Mouse (Mus musculus): Measurements from ENCODE around the gene Fto.

The Fto gene

DNA sequence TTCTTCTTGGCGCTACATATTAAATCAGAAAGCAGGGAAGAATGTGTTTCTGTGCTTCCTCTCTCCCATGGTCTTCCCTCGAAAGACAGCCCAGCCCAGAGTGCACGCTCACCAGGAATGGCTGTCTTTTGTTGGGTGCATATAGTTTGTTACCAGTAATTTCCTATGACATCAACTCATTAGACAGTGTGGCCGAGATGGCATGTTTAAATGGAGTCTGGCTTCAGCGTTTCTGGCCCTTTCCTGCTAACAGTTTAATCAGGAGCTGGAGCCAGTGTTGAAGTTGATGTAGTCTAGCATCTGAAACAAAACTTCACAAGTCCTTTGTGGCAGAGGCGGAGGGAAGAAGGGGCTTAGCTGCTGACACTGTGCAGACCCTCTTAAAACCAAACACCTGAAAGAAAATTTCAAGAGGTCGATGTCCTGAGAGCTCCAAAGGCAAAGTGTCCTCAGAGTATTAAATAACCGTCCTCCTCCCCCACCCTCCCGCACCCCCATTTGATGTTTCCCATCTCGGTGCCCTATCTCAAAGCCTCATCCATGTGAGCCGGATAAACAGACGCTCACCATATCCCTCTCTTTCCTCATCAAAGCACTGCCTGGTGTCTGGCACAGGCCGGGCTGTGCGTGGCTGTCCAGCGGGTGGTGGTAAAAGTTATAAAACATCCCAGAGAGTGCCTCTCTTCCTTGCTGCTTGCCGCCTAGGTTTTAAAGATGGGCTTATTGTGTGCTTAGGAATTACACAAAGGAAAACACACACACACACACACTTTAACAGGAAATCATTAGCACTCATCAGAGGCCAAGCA is 210.9 kb downstream of the Fto start:
- DNase-seq (ENCODE audit: extremely low spot score): no peak

DNA sequence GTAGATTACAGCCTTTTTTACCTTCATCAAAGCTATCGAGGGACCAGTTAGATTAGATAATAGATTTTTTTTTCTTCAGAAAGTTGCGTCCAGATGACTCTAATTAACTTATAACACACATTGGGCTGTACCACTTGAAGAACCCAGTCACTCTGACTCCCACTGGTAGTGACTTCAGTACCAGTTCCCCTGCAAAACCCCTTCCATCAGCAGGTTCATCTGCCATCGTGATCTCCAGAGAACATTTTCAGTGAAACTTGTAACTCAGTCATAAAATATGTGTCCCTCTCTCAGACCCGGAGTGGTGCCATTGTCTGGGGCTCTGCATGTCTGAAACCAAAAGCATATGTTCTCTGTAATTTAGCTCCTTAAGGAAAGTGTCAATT is 211.5 kb downstream of the Fto start:
- DNase-seq (ENCODE audit: extremely low spot score): no peak

DNA sequence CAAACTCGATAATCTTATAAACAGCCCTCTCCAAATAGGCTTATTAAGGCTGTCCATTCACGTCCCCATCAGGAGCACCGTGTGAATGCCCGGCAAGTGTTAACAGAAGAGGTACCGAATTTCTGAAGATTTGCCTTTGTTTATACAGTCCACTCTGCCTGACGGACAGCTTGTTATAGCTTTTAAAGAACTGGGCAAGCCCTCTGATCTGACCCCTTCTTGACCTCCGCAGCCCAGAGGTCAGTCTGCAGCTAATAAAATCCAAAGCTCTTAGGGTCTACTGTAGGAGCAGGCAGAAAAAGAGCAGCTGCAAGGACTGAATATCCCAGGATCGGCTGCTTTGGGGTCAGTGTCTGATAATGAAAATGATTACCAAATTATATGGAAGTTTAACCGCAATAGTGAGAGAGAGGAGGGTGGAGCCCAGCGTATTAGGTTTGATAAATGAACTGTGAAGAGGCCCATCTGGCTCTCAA is 212.1 kb downstream of the Fto start:
- peak; percentile 89 for DNase-seq (ENCODE audit: extremely low spot score)

DNA sequence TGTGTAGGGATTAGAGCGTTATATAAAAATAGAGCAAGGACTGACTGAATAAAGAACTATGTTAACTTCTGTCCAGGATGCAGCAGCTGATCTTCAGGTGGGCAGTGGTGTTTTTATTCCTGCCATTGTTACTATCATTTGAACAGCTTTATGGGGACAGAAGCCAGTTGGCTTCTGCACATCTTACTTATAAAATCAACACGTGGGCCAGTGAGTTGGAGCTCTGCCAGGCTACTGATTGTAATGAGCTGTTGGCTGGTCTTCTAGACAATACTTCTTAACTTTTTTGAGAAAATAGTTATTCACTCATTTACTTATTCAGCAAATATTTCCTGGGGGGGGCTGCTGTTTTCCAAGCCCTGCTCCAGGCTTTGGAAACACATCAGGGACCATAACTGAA is 215.6 kb downstream of the Fto start:
- no peak for DNase-seq (ENCODE audit: extremely low spot score)

DNA sequence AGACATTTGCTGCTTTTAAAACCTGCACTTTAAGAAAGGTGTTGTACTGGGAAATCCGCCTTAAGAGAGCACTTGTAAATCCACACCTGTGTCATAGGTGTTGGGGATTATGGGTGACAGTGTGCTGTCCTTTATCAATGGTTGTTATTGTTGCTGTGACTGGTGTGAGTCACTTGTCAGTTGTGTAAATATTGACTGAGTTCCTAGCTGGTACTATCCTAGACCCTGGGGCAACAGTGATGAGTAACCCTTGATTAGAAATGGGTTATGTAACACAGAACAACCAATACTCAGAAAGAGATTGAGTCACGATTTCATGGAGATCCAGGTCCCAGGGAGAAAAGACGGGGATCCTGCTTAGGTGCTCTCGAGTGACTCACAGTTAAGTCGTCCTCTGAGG is 216.4 kb downstream of the Fto start:
- DNase-seq (ENCODE audit: extremely low spot score): no peak

DNA sequence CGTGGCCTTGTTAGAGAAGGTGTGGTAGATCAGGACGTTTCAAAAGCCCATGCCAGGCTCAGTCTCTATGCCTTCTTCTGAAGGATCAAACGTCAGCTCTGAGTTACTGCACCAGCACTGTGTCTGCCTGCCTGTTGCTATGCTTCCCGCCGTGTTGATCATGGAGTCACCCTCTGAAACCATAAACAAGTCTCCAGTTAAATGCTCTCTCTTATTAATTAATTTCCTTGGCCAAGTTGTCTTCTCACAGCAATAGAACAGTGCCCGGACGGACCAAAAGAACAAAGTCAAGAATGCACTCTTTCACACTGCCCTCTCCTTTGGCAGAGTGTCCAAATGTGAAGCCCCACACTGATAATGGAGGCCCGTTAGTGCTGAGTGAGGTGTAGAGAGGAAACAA is 217.3 kb downstream of the Fto start:
- DNase-seq (ENCODE audit: extremely low spot score): no peak

DNA sequence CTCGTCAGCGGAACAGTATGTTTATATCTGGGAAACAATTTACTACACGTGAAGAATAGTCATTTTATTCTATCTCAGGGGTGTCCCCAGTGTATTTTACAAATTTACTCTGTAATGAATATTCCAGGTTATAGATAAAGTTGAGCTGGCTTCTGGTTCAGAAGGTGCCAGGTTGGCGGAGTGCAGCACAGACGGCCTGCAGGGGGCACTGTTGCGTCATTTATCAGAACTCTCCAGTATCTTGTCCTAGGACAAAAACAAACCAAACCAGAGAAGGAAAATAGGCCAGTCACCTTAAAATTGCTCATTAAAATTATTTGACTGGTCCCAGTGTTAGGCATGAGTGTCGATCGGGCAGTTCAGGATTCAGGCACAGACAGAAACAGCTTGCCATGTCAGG is 218.6 kb downstream of the Fto start:
- DNase-seq (ENCODE audit: extremely low spot score): peak; percentile 83

DNA sequence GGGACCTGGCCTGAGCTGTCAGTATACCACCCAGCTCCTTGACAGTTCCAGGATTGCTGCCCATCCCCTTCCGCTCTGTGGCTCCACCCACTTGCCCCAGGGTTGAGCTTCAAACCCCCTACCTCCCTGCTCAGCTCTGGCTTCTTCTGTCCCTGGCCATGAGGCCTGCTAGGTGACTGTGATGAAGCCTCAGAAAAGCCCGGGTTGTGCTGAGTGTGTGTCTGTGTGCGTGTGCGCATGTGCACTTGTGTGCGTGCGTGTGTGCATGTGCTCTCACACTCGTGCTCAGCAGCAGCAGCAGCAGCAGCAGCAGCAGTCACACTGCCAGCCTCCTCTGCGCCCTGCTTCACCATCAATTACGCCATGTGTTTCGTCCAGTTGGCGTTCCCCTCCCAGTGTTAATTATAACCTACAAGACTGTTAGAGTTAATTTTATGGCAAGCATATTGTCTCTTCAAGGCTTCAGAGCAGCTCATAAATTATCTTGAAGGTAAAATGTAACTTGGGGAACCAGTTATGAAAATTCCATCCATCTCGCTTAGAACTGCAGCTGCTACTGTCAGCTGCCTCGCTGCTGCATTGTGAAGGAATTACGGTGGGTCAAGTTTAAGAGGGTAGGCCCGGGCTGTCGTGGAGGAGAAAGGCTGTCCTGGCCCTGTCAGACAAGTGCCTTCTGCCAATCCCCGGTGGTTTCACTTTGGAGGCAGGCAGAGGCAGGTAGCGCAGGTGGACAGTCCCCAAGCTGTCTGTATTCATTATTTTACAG is 219.5 kb downstream of the Fto start:
- no peak for DNase-seq (ENCODE audit: extremely low spot score)

DNA sequence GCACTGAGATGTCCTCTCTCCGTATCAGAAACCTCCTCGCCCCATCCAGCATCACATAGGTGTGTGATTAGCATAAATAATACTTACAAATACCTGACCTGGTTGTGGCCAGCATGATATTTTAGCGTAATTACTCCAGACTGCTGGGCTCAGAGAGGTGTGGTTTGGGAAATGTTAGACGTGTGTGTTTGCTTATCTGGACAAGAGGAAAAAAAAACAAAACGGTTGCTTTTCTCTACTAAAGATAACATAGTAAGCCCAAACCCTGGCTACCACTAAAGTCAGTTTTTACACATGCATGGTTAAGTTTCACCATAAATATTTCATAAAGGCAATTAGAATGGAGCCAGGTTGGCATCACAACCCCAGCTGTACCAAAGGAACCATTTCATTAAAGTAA is 221.4 kb downstream of the Fto start:
- no peak for DNase-seq (ENCODE audit: extremely low spot score)

DNA sequence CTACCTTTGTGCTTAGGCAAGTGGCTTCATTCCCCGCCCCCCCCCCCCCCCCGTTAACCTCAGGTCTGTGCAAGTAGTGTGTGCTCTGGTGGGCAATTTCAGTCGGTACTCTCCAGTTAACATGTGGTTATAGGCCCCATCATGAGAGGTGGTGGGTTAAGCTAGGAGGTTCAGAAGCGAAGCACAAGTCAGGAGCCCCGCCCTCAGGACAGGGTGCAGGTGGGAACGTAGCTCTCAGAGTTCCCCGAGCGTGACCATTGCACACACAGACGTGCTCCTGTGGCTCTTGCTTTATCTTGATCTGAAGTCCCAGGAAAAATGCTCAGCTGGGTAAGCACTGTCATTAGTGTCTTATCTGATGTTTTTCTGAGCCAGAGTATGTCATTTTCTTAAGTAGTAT is 224.8 kb downstream of the Fto start:
- DNase-seq (ENCODE audit: extremely low spot score): no peak

DNA sequence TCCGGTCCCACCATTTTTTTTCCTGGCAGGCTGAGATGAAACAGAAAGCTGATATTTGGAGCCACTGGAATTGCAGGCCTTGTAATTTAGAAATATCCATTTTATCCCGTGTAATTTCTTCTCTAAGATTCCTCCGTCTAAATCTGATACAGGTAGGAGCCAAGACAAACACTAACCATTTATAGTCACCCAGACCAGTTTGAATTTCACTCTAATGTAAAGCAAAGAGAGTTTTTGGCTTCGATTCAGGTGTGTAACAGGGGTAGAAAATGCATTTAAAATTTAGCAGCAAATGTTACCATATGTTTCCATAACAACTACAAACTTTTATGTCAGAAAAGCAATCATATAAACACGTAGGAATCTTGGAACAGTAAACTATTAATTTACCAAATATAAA is 225.6 kb downstream of the Fto start:
- no peak for DNase-seq (ENCODE audit: extremely low spot score)

DNA sequence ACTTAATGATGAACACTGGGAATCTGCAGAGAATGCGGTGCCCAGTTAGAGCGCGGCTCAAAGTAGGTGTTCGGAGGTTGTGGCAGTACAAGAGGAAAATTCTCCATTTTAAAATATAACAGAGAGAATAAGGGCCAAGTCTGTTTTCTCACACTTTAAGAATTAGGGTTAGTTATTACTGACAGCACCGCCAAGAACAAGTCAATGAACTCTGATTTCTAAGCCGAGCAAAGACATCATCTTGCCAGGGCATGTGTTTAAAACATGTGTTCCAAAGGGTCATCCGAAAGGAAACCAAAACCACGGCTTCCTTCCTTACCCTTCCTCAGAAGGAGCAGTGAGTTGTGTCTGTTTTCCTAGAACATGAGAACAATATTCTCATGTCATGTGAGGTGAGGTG is 226.3 kb downstream of the Fto start:
- DNase-seq (ENCODE audit: extremely low spot score): no peak

DNA sequence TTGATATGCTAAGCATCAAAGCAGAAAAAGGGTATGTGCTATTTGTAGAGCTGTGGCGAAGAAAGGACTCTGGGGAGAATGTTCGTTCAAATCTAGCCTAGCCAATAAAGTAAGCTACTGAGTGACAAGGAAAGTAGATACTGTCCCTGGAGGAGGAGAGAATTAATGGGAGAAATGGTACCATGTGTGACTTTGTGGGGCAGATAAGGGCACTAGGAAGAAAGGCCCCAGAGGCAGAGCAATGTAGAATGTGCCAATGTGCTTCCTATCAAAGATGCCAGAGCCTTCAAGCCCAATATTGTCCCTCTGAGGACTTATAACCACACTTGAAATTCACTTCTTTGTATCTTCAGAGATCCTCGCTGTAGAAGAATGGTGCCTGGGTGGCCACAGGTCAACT is 227.9 kb downstream of the Fto start:
- DNase-seq (ENCODE audit: extremely low spot score): no peak

DNA sequence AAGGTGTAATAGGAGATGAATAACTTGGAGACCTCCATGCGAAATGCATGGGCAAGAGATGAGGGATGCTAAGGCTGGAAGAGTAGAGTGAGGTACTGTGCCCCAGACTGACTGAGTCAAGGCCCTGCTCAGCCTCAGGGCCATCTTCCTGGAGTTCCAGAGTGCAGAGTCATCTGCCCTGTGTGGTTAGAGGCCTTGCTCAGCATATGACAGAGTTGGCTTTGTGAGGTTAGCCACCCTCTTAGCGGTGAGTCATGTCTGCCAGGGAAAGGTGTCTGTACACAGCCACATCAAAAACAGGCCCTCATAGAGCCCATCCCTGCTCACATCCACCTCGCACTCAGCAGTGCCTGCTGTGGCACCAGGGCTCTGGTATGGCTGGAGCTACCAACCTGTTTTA is 232.2 kb downstream of the Fto start:
- DNase-seq (ENCODE audit: extremely low spot score): no peak

DNA sequence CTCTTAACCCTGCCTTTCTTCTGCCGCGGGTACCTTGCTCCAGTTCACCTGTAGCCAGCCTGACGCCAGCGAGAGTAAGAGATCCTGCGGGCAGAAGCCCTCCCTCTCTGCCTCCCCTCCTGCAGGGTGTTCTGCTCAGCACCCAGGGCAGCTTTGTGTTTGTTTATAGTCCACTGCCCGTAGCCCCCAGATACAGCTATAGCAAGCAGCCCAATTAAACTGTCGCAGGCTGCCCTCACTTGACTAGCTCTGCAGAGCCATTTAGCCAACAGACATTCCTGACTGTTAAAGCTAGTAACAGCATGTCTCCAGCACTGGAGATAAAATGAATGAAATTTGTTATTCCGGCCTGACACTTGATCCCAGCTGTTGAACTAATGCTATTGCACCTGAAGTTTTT is 233.3 kb downstream of the Fto start:
- no peak for DNase-seq (ENCODE audit: extremely low spot score)

DNA sequence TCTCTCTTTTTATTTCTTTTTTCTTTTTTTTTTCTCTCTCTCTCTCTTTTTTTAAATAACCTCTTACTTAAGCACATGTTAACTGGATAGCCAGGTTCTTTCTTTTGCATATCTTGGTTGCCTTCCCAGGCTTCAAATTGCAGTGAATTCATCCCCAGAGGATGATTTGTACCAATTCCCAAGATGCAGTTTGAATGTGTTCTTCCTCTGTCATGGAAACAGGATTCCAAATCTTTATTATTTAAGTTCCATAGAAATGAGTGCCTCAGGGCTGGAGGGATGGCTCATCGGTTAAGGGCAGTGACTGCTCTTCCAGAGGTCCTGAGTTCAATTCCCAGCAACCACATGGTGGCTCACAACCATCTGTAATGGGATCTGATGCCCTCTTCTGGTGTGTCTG is 236.8 kb downstream of the Fto start:
- DNase-seq (ENCODE audit: extremely low spot score): no peak

DNA sequence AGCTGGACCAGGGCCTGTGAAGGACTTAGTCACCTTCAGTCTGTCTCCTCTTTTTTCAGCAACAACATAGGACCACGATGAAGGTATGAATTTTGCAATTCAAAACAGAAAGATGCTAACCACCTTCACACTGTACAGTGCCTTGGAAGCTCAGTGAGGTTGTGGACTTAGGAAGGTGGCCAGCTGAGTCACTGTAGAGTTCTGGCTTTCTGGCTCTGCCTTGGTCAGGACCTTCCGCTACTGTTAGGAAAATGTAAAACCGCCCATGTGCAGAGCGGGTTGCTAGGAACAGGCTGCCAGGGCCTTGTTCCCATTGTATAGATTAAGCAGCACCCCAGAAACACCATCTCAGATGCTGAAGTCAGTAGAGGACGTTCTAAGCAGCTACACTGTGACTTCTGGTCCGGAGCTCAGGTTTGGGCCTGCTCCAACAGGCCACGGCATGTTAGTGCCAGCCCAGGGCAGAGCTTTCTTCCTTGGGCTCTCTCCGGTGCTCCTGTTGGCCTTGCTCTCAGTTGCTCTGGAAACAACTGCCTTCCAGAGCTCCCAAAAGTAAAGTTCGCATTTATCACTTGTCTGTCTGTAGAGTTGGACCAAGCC is 237.9 kb downstream of the Fto start:
- DNase-seq (ENCODE audit: extremely low spot score): no peak

DNA sequence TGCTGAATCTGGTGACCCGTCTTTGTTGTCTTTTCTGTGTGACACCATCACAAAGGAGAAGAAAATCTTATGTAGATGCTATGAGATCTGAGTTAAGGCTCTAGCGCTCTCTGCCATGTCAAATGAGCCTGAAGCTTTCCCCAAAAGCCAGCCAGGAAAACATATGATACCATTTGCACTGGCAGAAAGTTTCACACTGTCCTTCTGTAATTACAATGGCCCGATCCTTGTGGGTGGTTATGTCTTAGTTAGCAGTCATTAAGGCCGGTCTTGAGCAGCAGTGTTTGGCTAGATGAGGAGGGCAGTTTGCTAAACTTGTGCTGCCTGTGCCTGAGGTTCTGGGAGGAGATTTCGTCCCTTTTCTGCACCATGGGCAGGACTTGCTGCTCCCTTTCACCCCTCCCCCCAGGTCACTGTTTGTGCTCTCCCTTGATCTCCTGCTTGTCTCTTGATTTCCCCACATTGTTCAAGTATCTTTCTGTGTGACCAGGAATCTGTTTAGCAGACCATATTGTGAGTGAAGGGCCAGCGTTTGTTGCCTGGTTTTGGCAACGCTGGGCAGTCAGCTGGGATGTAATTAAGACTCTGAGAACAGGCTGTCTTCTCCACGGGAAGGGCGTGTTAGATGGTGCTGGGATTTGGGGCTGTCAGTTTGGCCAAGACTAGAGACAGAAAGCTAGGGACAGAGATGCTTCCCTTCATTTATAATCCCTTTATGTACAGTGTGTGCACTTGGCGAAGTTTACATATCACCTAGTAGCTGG is 238.6 kb downstream of the Fto start:
- no peak for DNase-seq (ENCODE audit: extremely low spot score)

DNA sequence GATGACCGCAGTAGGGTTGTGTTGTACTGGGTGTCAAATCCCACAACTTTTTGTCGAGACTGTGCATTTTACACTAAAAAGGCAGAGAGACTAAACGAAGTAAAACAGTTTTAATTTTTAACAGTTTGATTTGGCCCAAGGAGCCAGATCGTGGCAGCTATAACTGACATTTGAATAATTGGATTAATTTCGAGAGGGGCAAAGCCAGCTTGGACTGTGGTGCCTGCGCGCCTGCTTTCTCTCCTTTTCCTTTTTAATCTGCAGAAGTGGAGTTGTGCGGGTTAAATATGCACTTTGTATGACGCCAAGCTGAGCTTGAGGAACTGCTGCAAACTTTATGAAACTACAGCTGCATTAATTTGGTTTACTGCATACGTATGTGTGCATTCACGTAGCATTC is 239.3 kb downstream of the Fto start:
- DNase-seq (ENCODE audit: extremely low spot score): no peak

DNA sequence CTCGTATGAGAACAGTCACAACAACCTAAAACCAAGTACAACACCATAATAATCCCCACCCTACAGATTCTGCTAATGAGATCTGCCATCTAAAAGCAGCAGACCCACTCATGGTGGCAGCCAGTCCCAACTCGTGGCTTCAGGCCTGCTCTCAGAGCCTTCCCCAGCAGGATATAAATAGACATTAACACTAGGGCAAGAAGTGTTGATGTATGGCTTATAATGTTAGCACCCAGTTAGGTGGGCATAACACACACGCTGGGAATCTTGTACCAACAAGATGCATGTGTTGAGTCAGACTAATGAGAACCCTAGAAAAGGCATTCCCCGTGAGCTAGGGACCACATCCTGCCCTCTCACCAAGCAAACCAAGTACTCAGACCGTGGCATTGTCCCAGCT is 240.1 kb downstream of the Fto start:
- no peak for DNase-seq (ENCODE audit: extremely low spot score)

DNA sequence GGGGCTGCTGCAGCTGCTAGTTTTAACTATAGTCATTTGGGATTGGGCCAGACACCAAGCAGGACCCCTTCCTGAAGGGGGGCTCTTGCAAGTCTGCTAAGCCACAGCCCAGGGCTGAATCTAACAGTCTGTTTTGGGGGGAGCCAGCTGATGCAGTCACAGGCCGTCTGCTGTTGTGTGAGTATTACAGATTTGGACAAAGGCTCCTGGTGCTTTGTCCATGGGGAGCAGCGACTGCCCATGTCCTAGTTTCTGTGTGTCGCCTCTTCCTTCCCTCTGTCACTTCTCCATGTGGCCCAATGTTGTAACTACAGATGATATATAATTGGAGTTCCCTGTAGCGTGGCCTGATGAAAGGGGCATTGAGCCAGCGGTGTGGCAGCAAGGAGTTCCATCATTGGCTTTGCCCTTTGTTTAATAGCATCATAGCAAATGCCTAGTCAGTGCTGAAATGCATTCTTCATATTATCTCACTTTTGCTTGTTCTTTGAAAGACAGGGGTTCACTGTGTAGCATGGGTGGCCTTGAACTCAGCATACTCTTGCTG is 243.8 kb downstream of the Fto start:
- DNase-seq (ENCODE audit: extremely low spot score): no peak

DNA sequence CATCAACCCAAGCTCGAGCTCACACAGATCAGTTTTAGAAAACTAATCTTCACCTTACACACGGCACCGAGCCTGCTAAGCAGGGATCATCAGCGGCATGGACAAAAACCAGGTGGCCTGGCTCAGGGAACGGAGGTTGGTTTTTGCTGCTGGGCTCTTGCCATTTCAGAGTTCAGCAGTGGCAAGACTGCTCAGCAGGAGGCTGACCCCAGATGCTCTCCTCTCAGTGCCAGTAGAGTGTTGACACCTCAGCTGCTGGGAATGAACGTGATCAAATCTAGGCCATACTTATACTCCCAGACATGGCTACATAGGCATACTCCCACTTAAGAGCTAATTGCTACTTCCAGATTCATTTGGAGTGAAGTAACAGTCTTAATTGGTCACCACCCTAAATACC is 245.1 kb downstream of the Fto start:
- DNase-seq (ENCODE audit: extremely low spot score): no peak

All from embryo, embryonic 9.5 days (tissue).